Mouse (Mus musculus) kidney, embryonic 16.5 days (tissue): ENCODE measurements at regions not wholly inside any gene's neighbourhood (a gene's known extent, or its start where the extent isn't known, plus 50 kb on each side); places are given as distances from the start of the nearest gene placed in this dataset.

Experiments used
- ATAC-seq: fragments of 200-750 bp; cut with Nextera tagmentation; 2 replicates; pipeline ENCODE4 v1.8.0; 2017; ENCODE audit warnings: moderate TSS enrichment; ENCODE audit not compliant: low FRiP score, low TSS enrichment
- H3K27ac ChIP-seq: fragments of 300-500 bp; sonication (generic); 2 replicates; pipeline ENCODE4 v1.5.1; 2014; ENCODE audit warnings: low read length
- H3K27me3 ChIP-seq: fragments of 300-500 bp; sonication (generic); 2 replicates; pipeline ENCODE4 v1.6.1; 2014; ENCODE audit warnings: low read length, control low read depth, mixed read lengths; ENCODE audit not compliant: insufficient read depth
- H3K36me3 ChIP-seq: fragments of 300-500 bp; sonication (generic); 2 replicates; pipeline ENCODE4 v1.6.1; 2014; ENCODE audit warnings: low read length, control low read depth, mixed read lengths; ENCODE audit not compliant: insufficient read depth
- H3K4me1 ChIP-seq: fragments of 300-500 bp; sonication (generic); 2 replicates; pipeline ENCODE4 v1.6.1; 2014; ENCODE audit warnings: low read length, control low read depth, mixed read lengths; ENCODE audit not compliant: insufficient read depth
- H3K4me2 ChIP-seq: fragments of 300-500 bp; sonication (generic); replicated peaks from 2 replicates; pipeline ENCODE4 v1.6.1; 2014; ENCODE audit warnings: low read depth, low read length
- H3K4me3 ChIP-seq: fragments of 300-500 bp; sonication (generic); 2 replicates; pipeline ENCODE4 v1.5.1; 2014; ENCODE audit warnings: mild to moderate bottlenecking, low read length
- H3K9ac ChIP-seq: fragments of 300-500 bp; sonication (generic); replicated peaks from 2 replicates; pipeline ENCODE4 v1.6.1; 2014; ENCODE audit warnings: low read length
- H3K9me3 ChIP-seq: fragments of 300-500 bp; sonication (generic); 2 replicates; pipeline ENCODE4 v1.6.1; 2016; ENCODE audit warnings: low read length, control low read depth
- WGBS: fragments of 180-500 bp; shearing (Covaris S2); extraction: QIAGEN DNeasy Blood & Tissue Kit; methylation state at CpG from one replicate; pipeline ENCODE4 v1.1.7; 2014; 5-methylcytosine and 5-hydroxymethylcytosine counted together

GRCm38 (mm10) chr6:16487015-16487630 is 411.1 kb downstream of the Tfec start:
- no peak overlapping the region for H3K27ac ChIP-seq
- H3K9me3 ChIP-seq, result no peaks in the 10 kb centered on the region
- no peak overlapping the region for H3K9ac ChIP-seq
- no peaks in the 10 kb centered on the region for H3K27me3 ChIP-seq
- no peak for ATAC-seq
- no peak overlapping the region for H3K4me2 ChIP-seq
- no peaks in the 10 kb centered on the region for H3K4me1 ChIP-seq
- no peaks in the 10 kb centered on the region for H3K36me3 ChIP-seq
- 78% methylated on average over 8 of the region's 8 CpGs for WGBS
- no peak overlapping the region for H3K4me3 ChIP-seq

- Histone ChIP-seq H3K4me2 (no peak overlapping the region), H3K27me3 (no peaks in the 10 kb centered on the region), H3K9me3 (no peaks in the 10 kb centered on the region), H3K4me3 (no peak overlapping the region), H3K27ac (no peak overlapping the region), H3K9ac (no peak overlapping the region), H3K4me1 (no peaks in the 10 kb centered on the region), H3K36me3 (no peaks in the 10 kb centered on the region)
- 83% methylated on average over 5 of the region's 5 CpGs for WGBS
- no peak for ATAC-seq
Observed at GRCm38 (mm10) chr6:16483295-16483694, 414.9 kb downstream of the Tfec start.

GRCm38 (mm10) chr6:16468693-16469375 is 429.4 kb downstream of the Tfec start:
- WGBS, result 68% methylated on average over 3 of the region's 3 CpGs
- H3K27ac ChIP-seq, result no peak overlapping the region
- no peak overlapping the region for H3K9ac ChIP-seq
- no peaks in the 10 kb centered on the region for H3K9me3 ChIP-seq
- H3K4me1 ChIP-seq, result no peaks in the 10 kb centered on the region
- peak; percentile 51; the same call in 1 of the 2 replicates for ATAC-seq
- no peaks in the 10 kb centered on the region for H3K36me3 ChIP-seq
- H3K4me2 ChIP-seq, result no peak overlapping the region
- H3K27me3 ChIP-seq, result no peaks in the 10 kb centered on the region
- no peak overlapping the region for H3K4me3 ChIP-seq

GRCm38 (mm10) chr6:16458279-16458678 is 440.0 kb downstream of the Tfec start:
- Histone ChIP-seq H3K27ac (no peak overlapping the region), H3K9ac (no peak overlapping the region), H3K4me2 (no peak overlapping the region), H3K36me3 (no peaks in the 10 kb centered on the region), H3K9me3 (no peaks in the 10 kb centered on the region), H3K4me3 (no peak overlapping the region), H3K4me1 (no peaks in the 10 kb centered on the region), H3K27me3 (no peaks in the 10 kb centered on the region)
- 81% methylated on average over 3 of the region's 3 CpGs for WGBS
- ATAC-seq, result no peak
